Mouse (Mus musculus): Measurements from ENCODE around the gene Lrguk. TPM values are rescaled to one million over a fixed set of nuclear protein-coding genes. Genes with fewer than 3 reads are reported as not detected.

The Lrguk gene
- total and polyA plus RNA-seq, 3 experiments: 0.12 to 1.6 TPM; not detected in 1

DNA sequence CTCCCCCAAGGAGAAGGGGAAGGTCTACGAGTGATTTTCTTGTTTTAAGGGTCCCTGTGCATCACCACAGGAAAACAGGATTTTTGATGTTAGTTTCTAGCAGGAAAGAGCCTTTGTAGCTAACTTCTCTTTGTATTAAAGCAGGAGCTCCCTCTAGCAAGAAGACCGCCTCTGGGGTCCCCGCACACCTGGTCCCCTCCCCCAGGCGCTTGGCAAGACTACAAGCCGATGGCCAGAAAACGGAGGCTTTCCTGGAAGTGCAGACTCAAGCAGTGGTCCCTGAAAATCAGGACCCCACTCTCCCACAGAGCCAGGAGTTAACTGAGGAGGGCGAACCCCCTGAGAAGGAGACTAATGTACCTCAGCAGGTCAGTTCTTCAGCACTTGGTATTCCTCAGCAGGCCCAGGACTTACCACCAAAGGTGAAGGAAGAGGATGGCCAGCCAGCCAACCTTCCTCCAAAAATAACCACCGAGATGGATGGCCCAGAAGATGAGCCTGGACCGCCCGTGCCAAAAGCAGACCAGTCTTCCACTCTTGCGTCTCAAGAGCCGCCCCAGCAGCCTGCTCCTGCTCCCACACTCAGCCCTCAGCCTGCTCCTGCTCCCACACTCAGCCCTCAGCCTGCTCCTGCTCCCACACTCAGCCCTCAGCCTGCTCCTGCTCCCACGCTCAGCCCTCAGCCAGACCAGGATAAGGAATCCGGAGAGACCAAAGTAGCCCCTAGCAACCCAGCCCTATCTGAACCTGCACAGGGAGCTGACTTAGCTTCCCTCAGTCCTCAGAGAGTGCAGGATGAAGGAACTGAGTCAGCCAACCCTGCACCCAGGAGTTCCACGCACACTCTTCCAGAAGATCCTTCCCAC is 72.5 kb downstream of the Lrguk start:
- H3K27me3 ChIP-seq (ENCODE audit: control insufficient read depth in 1 of 2, insufficient read depth in 2 of 2, low read length in 2 of 2): no peaks in the 10 kb centered on the region
- H3K4me3 ChIP-seq (ENCODE audit: control insufficient read depth in 1 of 2, insufficient read depth in 1 of 2, low read depth in 2 of 2, low read length in 2 of 2): no peak overlapping the region
- H3K36me3 ChIP-seq (ENCODE audit: control insufficient read depth in 1 of 2, insufficient read depth in 2 of 2, low read length in 2 of 2): no peaks in the 10 kb centered on the region
- no peak for DNase-seq (ENCODE audit: low read depth, low spot score)
- H3K9ac ChIP-seq (ENCODE audit: control insufficient read depth, low read depth, low read length, poor library complexity, severe bottlenecking): no peak overlapping the region
- no peak overlapping the region for H3K27ac ChIP-seq (ENCODE audit: control insufficient read depth, low read depth, low read length)
- no peak for TF ChIP-seq CHD1 (IDR thresholded peaks at IDR 0.05; ENCODE audit: low read depth, low read length)
- no peak for TF ChIP-seq MAX (IDR thresholded peaks at IDR 0.05; ENCODE audit: low read length)
- no peak for TF ChIP-seq NRF1 (IDR thresholded peaks at IDR 0.05; ENCODE audit: insufficient read depth, low read depth, low read length, poor library complexity, severe bottlenecking)
- no peak for TF ChIP-seq ETS1 (IDR thresholded peaks at IDR 0.05; ENCODE audit: low read depth, low read length)
- TF ChIP-seq CHD2 (IDR thresholded peaks at IDR 0.05; ENCODE audit: low read length): no peak
- TF ChIP-seq USF2 (IDR thresholded peaks at IDR 0.05; ENCODE audit: borderline replicate concordance in 1 of 2, insufficient read depth in 1 of 2, low read depth in 1 of 2, low read length in 2 of 2): no peak
- TF ChIP-seq RCOR1 (IDR thresholded peaks at IDR 0.05; ENCODE audit: low read depth, low read length): no peak
- no peak for TF ChIP-seq ZMIZ1 (IDR thresholded peaks at IDR 0.05; ENCODE audit: low read depth, low read length)
- no peak for TF ChIP-seq MAZ (IDR thresholded peaks at IDR 0.05; ENCODE audit: low read depth, low read length)
- TF ChIP-seq MXI1 (IDR thresholded peaks at IDR 0.05; ENCODE audit: low read depth, low read length): no peak
- no peak for TF ChIP-seq ZC3H11A (IDR thresholded peaks at IDR 0.05; ENCODE audit: low read depth, low read length)
- TF ChIP-seq ZKSCAN1 (IDR thresholded peaks at IDR 0.05; ENCODE audit: low read depth, low read length): no peak
- TF ChIP-seq SMC3 (IDR thresholded peaks at IDR 0.05; ENCODE audit: low read depth, low read length): no peak
- TF ChIP-seq KAT2A (conservative IDR thresholded peaks at IDR 0.05; ENCODE audit: low read depth, low read length): no peak
- TF ChIP-seq UBTF (IDR thresholded peaks at IDR 0.05; ENCODE audit: borderline replicate concordance, insufficient read depth, low read depth, low read length): no peak
- no peak for TF ChIP-seq SIN3A (IDR thresholded peaks at IDR 0.05; ENCODE audit: low read length)
- TF ChIP-seq GATA1 (IDR thresholded peaks at IDR 0.05; ENCODE audit: low read depth, low read length): no peak
- no peaks in the 10 kb centered on the region for H3K4me1 ChIP-seq (ENCODE audit: control insufficient read depth in 1 of 2, insufficient read depth in 2 of 2, low read length in 2 of 2)
- H3K9me3 ChIP-seq (replicated peaks; ENCODE audit: insufficient read depth, low read length): no peaks in the 10 kb centered on the region
- no peaks in the 10 kb centered on the region for H3K79me2 ChIP-seq (ENCODE audit: control insufficient read depth, insufficient read depth, low read length, poor library complexity)

DNA sequence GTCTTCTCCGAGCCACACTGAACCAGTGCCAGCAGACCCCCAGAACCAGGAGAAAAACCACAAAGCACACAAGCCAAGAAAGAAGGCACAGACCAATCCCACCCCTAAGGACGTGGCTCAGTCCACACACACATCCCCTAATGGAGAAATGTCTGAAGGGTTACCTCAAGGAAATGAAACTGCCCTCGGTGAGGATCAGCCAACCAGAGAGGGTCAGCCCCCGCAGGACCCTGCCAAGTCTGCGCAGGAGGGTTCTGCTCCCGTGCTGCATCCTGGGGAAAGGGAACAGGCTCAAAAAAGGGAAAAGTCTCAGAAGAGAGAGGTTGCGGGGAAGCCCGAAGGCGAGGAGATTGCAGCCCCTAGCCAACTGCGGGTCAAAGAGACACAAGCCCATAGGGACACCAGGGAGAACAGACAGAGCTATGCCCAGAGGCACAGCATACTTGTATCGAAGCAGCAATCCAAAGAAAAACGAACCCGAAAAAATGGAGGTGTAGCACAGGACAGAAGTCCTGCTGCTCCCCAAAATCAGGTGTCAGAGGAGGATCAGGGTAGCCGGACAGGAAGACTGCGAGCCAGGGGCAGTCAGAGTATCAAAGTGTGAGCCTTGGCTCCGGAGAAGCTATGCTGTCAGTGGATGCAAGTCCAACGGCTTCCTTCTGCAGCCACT is 74.1 kb downstream of the Lrguk start:
- Histone ChIP-seq H3K4me3 (ENCODE audit: control insufficient read depth in 1 of 2, insufficient read depth in 1 of 2, low read depth in 2 of 2, low read length in 2 of 2) (no peak overlapping the region), H3K9ac (ENCODE audit: control insufficient read depth, low read depth, low read length, poor library complexity, severe bottlenecking) (no peak overlapping the region), H3K79me2 (ENCODE audit: control insufficient read depth, insufficient read depth, low read length, poor library complexity) (no peaks in the 10 kb centered on the region), H3K36me3 (ENCODE audit: control insufficient read depth in 1 of 2, insufficient read depth in 2 of 2, low read length in 2 of 2) (no peaks in the 10 kb centered on the region), H3K27ac (ENCODE audit: control insufficient read depth, low read depth, low read length) (no peak overlapping the region), H3K4me1 (ENCODE audit: control insufficient read depth in 1 of 2, insufficient read depth in 2 of 2, low read length in 2 of 2) (no peaks in the 10 kb centered on the region), H3K27me3 (ENCODE audit: control insufficient read depth in 1 of 2, insufficient read depth in 2 of 2, low read length in 2 of 2) (no peaks in the 10 kb centered on the region), H3K9me3 (replicated peaks; ENCODE audit: insufficient read depth, low read length) (no peaks in the 10 kb centered on the region)
- no peak for DNase-seq (ENCODE audit: low read depth, low spot score)
- TF ChIP-seq MEF2A (IDR thresholded peaks at IDR 0.05; ENCODE audit: extremely low read depth, insufficient replicate concordance, low read depth, low read length, poor library complexity, severe bottlenecking) (no peak), BHLHE40 (IDR thresholded peaks at IDR 0.05; ENCODE audit: borderline replicate concordance, low read depth, low read length) (no peak)
